8 mouse cellular contexts compared by ENCODE assay signal in the genomic region with DNA sequence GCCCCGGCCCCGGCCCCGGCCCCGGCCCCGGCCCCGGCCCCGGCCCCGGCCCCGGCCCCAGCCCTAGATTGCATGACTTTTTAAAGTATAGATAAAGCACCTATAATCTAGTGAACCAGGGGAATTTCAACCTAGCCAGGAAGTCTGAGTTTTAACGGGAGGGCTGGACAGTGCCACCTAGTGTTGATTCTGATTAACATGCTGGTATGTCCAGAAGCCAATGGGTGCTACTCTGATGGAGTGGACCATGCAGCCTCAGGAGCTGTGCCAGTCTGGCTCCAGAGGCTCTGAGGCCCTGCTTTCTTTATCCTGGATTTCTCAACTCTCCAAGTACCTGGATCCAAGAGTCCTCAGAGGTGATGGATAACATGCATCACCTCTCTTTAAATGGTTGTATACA. TPM values are rescaled to one million over a fixed set of nuclear protein-coding genes. Genes with fewer than 3 reads are reported as not detected.
DNase-seq lines count a peak whose midpoint lies in the region; ATAC-seq and TF ChIP-seq lines count a peak whose summit lies in the region.
"Had no signal": no experiment of that assay in that cellular context is flagged by ENCODE, and none has a peak within 500 bp of the region (broad histone marks: within the 10 kb centered on the region; RNA-seq: fewer than 3 reads in every experiment).

No protein-coding gene starts in this region.

- DNase-seq in kidney, adult 2 months: peak; percentile 27
- peak; percentile 36 for DNase-seq in CD4-positive helper T cell, adult 2 months (ENCODE audit: low read depth, low spot score)
- DNase-seq in ES-E14 (ENCODE audit: low read depth, low spot score): peak; percentile 29
- peak; percentile 77 for DNase-seq in hindbrain, postnatal 0 days (ENCODE audit: low spot score)
- DNase-seq in retina, postnatal 7 days (ENCODE audit: low read depth, low spot score): peak; percentile 17
- no peak for DNase-seq in ovary, postnatal 14 days (ENCODE audit: low spot score)

- no peak overlapping the region for H3K4me3 ChIP-seq in kidney, adult 2 months (ENCODE audit: insufficient read depth, low read depth, low read length)
- no peak overlapping the region for H3K4me3 ChIP-seq in kidney, embryonic 14.5 days (ENCODE audit: low read length)
- no peak overlapping the region for H3K4me3 ChIP-seq in ES-E14 (ENCODE audit: insufficient read depth in 1 of 2, low read depth in 1 of 2, low read length in 2 of 2, poor library complexity in 1 of 2, severe bottlenecking in 1 of 2)
- no peak overlapping the region for H3K4me3 ChIP-seq in hindbrain, postnatal 0 days (ENCODE audit: low read length)
- H3K4me3 ChIP-seq: limb, embryonic 12.5 days had no signal

- H3K36me3 ChIP-seq in kidney, adult 2 months (ENCODE audit: control insufficient read depth, insufficient read depth, low read length): no peaks in the 10 kb centered on the region
- no peaks in the 10 kb centered on the region for H3K36me3 ChIP-seq in kidney, embryonic 14.5 days (ENCODE audit: control insufficient read depth, insufficient read depth, low read length)
- H3K36me3 ChIP-seq in ES-E14 (ENCODE audit: control insufficient read depth, insufficient read depth, low read length, poor library complexity, severe bottlenecking): no peaks in the 10 kb centered on the region
- no peaks in the 10 kb centered on the region for H3K36me3 ChIP-seq in hindbrain, postnatal 0 days (ENCODE audit: insufficient read depth, low read length)
- H3K36me3 ChIP-seq: limb, embryonic 12.5 days had no signal

- TF ChIP-seq POLR2A in kidney, adult 2 months (IDR thresholded peaks at IDR 0.05; ENCODE audit: low read depth, low read length): no peak

- no peak overlapping the region for H3K27ac ChIP-seq in kidney, adult 2 months (ENCODE audit: insufficient read depth, low read depth, low read length)
- no peak overlapping the region for H3K27ac ChIP-seq in kidney, embryonic 14.5 days (ENCODE audit: low read depth, low read length)
- H3K27ac ChIP-seq in ES-E14 (ENCODE audit: insufficient read depth, low read depth, low read length, poor library complexity, severe bottlenecking): no peak overlapping the region
- H3K27ac ChIP-seq in hindbrain, postnatal 0 days: no peak overlapping the region
- H3K27ac ChIP-seq: limb, embryonic 12.5 days had no signal

- WGBS in kidney, adult 2 months: 22% methylated on average over 10 of the region's 10 CpGs
- WGBS in kidney, embryonic 14.5 days: 45% methylated on average over 10 of the region's 10 CpGs
- 78% methylated on average over 10 of the region's 10 CpGs for WGBS in hindbrain, postnatal 0 days

- no peak for ATAC-seq in kidney, embryonic 14.5 days (ENCODE audit: low FRiP score, low TSS enrichment)
- ATAC-seq in hindbrain, postnatal 0 days: no peak

- H3K4me2 ChIP-seq in kidney, embryonic 14.5 days (replicated peaks; ENCODE audit: low read depth, low read length): no peak overlapping the region
- no peak overlapping the region for H3K4me2 ChIP-seq in hindbrain, postnatal 0 days (ENCODE audit: low read depth, low read length)
- H3K4me2 ChIP-seq: limb, embryonic 12.5 days had no signal

- no peaks in the 10 kb centered on the region for H3K9me3 ChIP-seq in kidney, embryonic 14.5 days (ENCODE audit: control insufficient read depth, low read length)
- H3K9me3 ChIP-seq in ES-E14 (ENCODE audit: control insufficient read depth, insufficient read depth, low read depth, low read length): no peaks in the 10 kb centered on the region
- H3K9me3 ChIP-seq in hindbrain, postnatal 0 days (ENCODE audit: low read length): no peaks in the 10 kb centered on the region
- H3K9me3 ChIP-seq: limb, embryonic 12.5 days had no signal

- H3K9ac ChIP-seq in kidney, embryonic 14.5 days (ENCODE audit: low read depth, low read length): no peak overlapping the region
- H3K9ac ChIP-seq in ES-E14 (ENCODE audit: insufficient read depth, low read depth, low read length, poor library complexity, severe bottlenecking): no peak overlapping the region
- H3K9ac ChIP-seq in hindbrain, postnatal 0 days (replicated peaks; ENCODE audit: low read length): no peak overlapping the region
- H3K9ac ChIP-seq: limb, embryonic 12.5 days had no signal

- TF ChIP-seq CTCF in kidney, adult 2 months (conservative IDR thresholded peaks at IDR 0.05; ENCODE audit: insufficient read depth, insufficient read length, low read depth, low read length): peak; percentile 60
- peak; percentile 74 for TF ChIP-seq CTCF in hindbrain, postnatal 0 days (IDR thresholded peaks at IDR 0.05; ENCODE audit: low read depth)

- in situ Hi-C loops in ES-E14 (cut with MboI; ENCODE audit: low sequenced_read_pairs in 2 of 2, unreplicated experiment in 2 of 2): no loop called here

- no peaks in the 10 kb centered on the region for H3K27me3 ChIP-seq in kidney, adult 2 months (replicated peaks; ENCODE audit: control insufficient read depth, insufficient read depth, low read length)
- no peaks in the 10 kb centered on the region for H3K27me3 ChIP-seq in kidney, embryonic 14.5 days (ENCODE audit: control insufficient read depth, insufficient read depth, low read length)
- H3K27me3 ChIP-seq in hindbrain, postnatal 0 days (ENCODE audit: insufficient read depth, low read length): no peaks in the 10 kb centered on the region

- H3K4me1 ChIP-seq in kidney, adult 2 months (ENCODE audit: control insufficient read depth, insufficient read depth, low read length): no peaks in the 10 kb centered on the region
- no peaks in the 10 kb centered on the region for H3K4me1 ChIP-seq in kidney, embryonic 14.5 days (ENCODE audit: control insufficient read depth, insufficient read depth, low read length)
- no peaks in the 10 kb centered on the region for H3K4me1 ChIP-seq in ES-E14 (ENCODE audit: control insufficient read depth in 2 of 2, insufficient read depth in 2 of 2, low read length in 2 of 2, poor library complexity in 1 of 2)
- no peaks in the 10 kb centered on the region for H3K4me1 ChIP-seq in hindbrain, postnatal 0 days (ENCODE audit: insufficient read depth, low read length)
- H3K4me1 ChIP-seq: limb, embryonic 12.5 days had no signal

TF ChIP-seq in ES-E14, 5 proteins besides CTCF, POLR2A, EP300 and RAD21:
- TF ChIP-seq CHD2 (IDR thresholded peaks at IDR 0.05; ENCODE audit: low read depth, low read length): no peak
- TF ChIP-seq MAFK (IDR thresholded peaks at IDR 0.05; ENCODE audit: insufficient read depth, low read depth, low read length): no peak
- TF ChIP-seq HCFC1 (IDR thresholded peaks at IDR 0.05; ENCODE audit: borderline replicate concordance, insufficient read depth, low read length): no peak

RNA-seq across cellular contexts. Expression of a gene that starts 35.8 kb away (rescaled TPM):
- not detected in 2 replicates for polyA plus RNA-seq in kidney, adult 2 months (2012; rRNA removed)
- polyA plus RNA-seq in kidney, embryonic 14.5 days (2014; fragmentation: Nextera tagmentation; extraction: Ambion mirVana): 0.18 TPM in 1 of 2 replicates, not detected in the other
- total RNA-seq in ES-E14 (2012; rRNA removed): not detected in 2 replicates
- total RNA-seq in hindbrain, postnatal 0 days (2014; rRNA removed): 0.14 and 0.42 TPM in 2 replicates
- polyA plus RNA-seq in hindbrain, postnatal 0 days (2015; fragmentation: Nextera tagmentation; extraction: Ambion mirVana): 0.06 and 0.15 TPM in 2 replicates
